8 mouse cellular contexts compared by ENCODE assay signal in genomic region chr4:22357931-22358300, GRCm38 (mm10). TPM values are rescaled to one million over a fixed set of nuclear protein-coding genes. Genes with fewer than 3 reads are reported as not detected.
DNase-seq lines count a peak whose midpoint lies in the region; ATAC-seq lines count a peak whose summit lies in the region.

No protein-coding gene starts in this region.

- no peaks in the 10 kb centered on the region for H3K36me3 ChIP-seq in kidney, embryonic 14.5 days (ENCODE audit: control insufficient read depth, insufficient read depth, low read length)
- no peaks in the 10 kb centered on the region for H3K36me3 ChIP-seq in hindbrain, embryonic 10.5 days
- no peaks in the 10 kb centered on the region for H3K36me3 ChIP-seq in midbrain, embryonic 12.5 days

- no peaks in the 10 kb centered on the region; the same call in 1 of the 2 replicates for H3K9me3 ChIP-seq in kidney, embryonic 14.5 days (ENCODE audit: control insufficient read depth, low read length)
- H3K9me3 ChIP-seq in hindbrain, embryonic 10.5 days: peaks cover 11% of the 10 kb centered on the region; the same call in 1 of the 2 replicates
- H3K9me3 ChIP-seq in midbrain, embryonic 12.5 days: no peaks in the 10 kb centered on the region

- WGBS in kidney, embryonic 14.5 days: 7% methylated on average over 10 of the region's 10 CpGs
- WGBS in hindbrain, embryonic 10.5 days: 9% methylated on average over 10 of the region's 10 CpGs
- 8% methylated on average over 10 of the region's 10 CpGs for WGBS in midbrain, embryonic 12.5 days

- H3K9ac ChIP-seq in kidney, embryonic 14.5 days (ENCODE audit: low read depth, low read length): peak overlapping the region; percentile 83
- H3K9ac ChIP-seq in midbrain, embryonic 12.5 days (replicated peaks): peak overlapping the region; percentile 91

- no peaks in the 10 kb centered on the region for H3K27me3 ChIP-seq in kidney, embryonic 14.5 days (ENCODE audit: control insufficient read depth, insufficient read depth, low read length)
- H3K27me3 ChIP-seq in hindbrain, embryonic 10.5 days (ENCODE audit: insufficient read depth, poor library complexity, severe bottlenecking): no peaks in the 10 kb centered on the region
- no peaks in the 10 kb centered on the region for H3K27me3 ChIP-seq in midbrain, embryonic 12.5 days

- 0 out of 2 replicates have a peak, but pooled peaks cover 4% of the 10 kb centered on the region for H3K4me1 ChIP-seq in kidney, embryonic 14.5 days (ENCODE audit: control insufficient read depth, insufficient read depth, low read length)
- peaks cover 22% of the 10 kb centered on the region for H3K4me1 ChIP-seq in hindbrain, embryonic 10.5 days (replicated peaks)
- H3K4me1 ChIP-seq in midbrain, embryonic 12.5 days: peaks cover 11% of the 10 kb centered on the region; the same call in 1 of the 2 replicates

- H3K4me2 ChIP-seq in kidney, embryonic 14.5 days (replicated peaks; ENCODE audit: low read depth, low read length): peak overlapping the region; percentile 71
- peak overlapping the region; percentile 70 for H3K4me2 ChIP-seq in midbrain, embryonic 12.5 days (replicated peaks)

- peak overlapping the region; percentile 93 for H3K27ac ChIP-seq in kidney, embryonic 14.5 days (ENCODE audit: low read depth, low read length)
- H3K27ac ChIP-seq in hindbrain, embryonic 10.5 days: peak overlapping the region; percentile 98
- H3K27ac ChIP-seq in midbrain, embryonic 12.5 days (replicated peaks): peak overlapping the region; percentile 92

- no peak for DNase-seq in kidney, adult 9 months
- peak; percentile 75 for DNase-seq in R1 (ENCODE audit: low read depth, low spot score)
- DNase-seq in hindbrain, embryonic 10.5 days (ENCODE audit: low spot score): no peak
- DNase-seq in adrenal gland, adult 8-10 months: no peak
- DNase-seq in cerebellum, adult 11 months: no peak
- no peak for DNase-seq in adrenal gland, postnatal 4 days (ENCODE audit: low spot score in 2 of 2)

- ATAC-seq in kidney, embryonic 14.5 days (ENCODE audit: low FRiP score, low TSS enrichment): peak; percentile 53
- peak; percentile 50 for ATAC-seq in midbrain, embryonic 12.5 days (ENCODE audit: low FRiP score, low read depth)

- H3K4me3 ChIP-seq in kidney, embryonic 14.5 days (ENCODE audit: low read length): peak overlapping the region; percentile 76
- peak overlapping the region; percentile 83 for H3K4me3 ChIP-seq in hindbrain, embryonic 10.5 days
- H3K4me3 ChIP-seq in midbrain, embryonic 12.5 days: peak overlapping the region; percentile 80

RNA-seq across cellular contexts. Expression of gene Fbxl4, which starts 0.6 kb away (rescaled TPM):
- polyA plus RNA-seq in kidney, embryonic 14.5 days (2014; fragmentation: Nextera tagmentation; extraction: Ambion mirVana): 9.2 and 12.3 TPM in 2 replicates
- 6.9 and 9.2 TPM in 2 replicates for polyA plus RNA-seq in hindbrain, embryonic 10.5 days (2016; fragmentation: Nextera tagmentation; extraction: Ambion mirVana)
- 11.6 and 11.9 TPM in 2 replicates for polyA plus RNA-seq in midbrain, embryonic 12.5 days (2016; fragmentation: Nextera tagmentation; extraction: Ambion mirVana)
- 10 to 100 TPM; 22.2 to 24.4 (median 24.0) TPM for total RNA-seq in adrenal gland, adult 8-10 months (2022)
- total RNA-seq in adrenal gland, postnatal 4 days (2021): 10 to 100 TPM; 23.3 to 24.8 TPM
